Mouse (Mus musculus) cerebellum, adult 2 months (tissue): Measurements from ENCODE around the gene Inpp5f. TPM values are rescaled to one million over a fixed set of nuclear protein-coding genes. Genes with fewer than 3 reads are reported as not detected.

ENCODE experiments used
- DNase-seq, 2 experiments: peaks; one replicate each; pipeline ENCODE4 v3.0.0; 2021
- H3K27ac ChIP-seq: fragments of 200-500 bp; 2 replicates; pipeline ENCODE4 v1.5.1; 2012; ENCODE audit warnings: low read length, control low read depth, inconsistent platforms; ENCODE audit not compliant: insufficient read depth
- H3K27me3 ChIP-seq: fragments of 200-500 bp; 2 replicates; pipeline ENCODE4 v1.6.1; 2012; ENCODE audit warnings: inconsistent platforms, mild to moderate bottlenecking, low read length, moderate library complexity; ENCODE audit not compliant: control insufficient read depth, insufficient read depth
- H3K4me1 ChIP-seq: fragments of 200-500 bp; 2 replicates; pipeline ENCODE4 v1.6.1; 2011; ENCODE audit warnings: low read length; ENCODE audit not compliant: control insufficient read depth, insufficient read depth
- H3K4me3 ChIP-seq: fragments of 200-500 bp; replicated peaks from 2 replicates; pipeline ENCODE3; 2011; ENCODE audit warnings: mild to moderate bottlenecking, low read depth, low read length, control low read depth; ENCODE audit not compliant: insufficient read depth
- CTCF ChIP-seq: fragments of 200-500 bp; IDR thresholded peaks from 2 replicates; pipeline ENCODE4 v1.5.1; 2011; ENCODE audit warnings: low read depth, mild to moderate bottlenecking, control low read depth, low read length, moderate library complexity, borderline replicate concordance; ENCODE audit not compliant: insufficient read depth
- POLR2A ChIP-seq: fragments of 200-500 bp; IDR thresholded peaks from 2 replicates; pipeline ENCODE4 v1.6.1; 2011; ENCODE audit warnings: low read length, control low read depth, borderline replicate concordance; ENCODE audit not compliant: insufficient read depth
- WGBS: fragments of 180-500 bp; shearing (Covaris S2); methylation state at CpG from one replicate; pipeline ENCODE4 v1.1.7; 2018; 5-methylcytosine and 5-hydroxymethylcytosine counted together
- polyA plus RNA-seq: library from polyadenylated mRNA; depleted of rRNA; stranded (reverse); fragments of >200 nt; gene quantifications from 2 replicates; pipeline ENCODE4 v1.2.3, GENCODE M21; 2012

Gene Inpp5f
- polyA plus RNA-seq, 1 experiment: 104 TPM

DNA sequence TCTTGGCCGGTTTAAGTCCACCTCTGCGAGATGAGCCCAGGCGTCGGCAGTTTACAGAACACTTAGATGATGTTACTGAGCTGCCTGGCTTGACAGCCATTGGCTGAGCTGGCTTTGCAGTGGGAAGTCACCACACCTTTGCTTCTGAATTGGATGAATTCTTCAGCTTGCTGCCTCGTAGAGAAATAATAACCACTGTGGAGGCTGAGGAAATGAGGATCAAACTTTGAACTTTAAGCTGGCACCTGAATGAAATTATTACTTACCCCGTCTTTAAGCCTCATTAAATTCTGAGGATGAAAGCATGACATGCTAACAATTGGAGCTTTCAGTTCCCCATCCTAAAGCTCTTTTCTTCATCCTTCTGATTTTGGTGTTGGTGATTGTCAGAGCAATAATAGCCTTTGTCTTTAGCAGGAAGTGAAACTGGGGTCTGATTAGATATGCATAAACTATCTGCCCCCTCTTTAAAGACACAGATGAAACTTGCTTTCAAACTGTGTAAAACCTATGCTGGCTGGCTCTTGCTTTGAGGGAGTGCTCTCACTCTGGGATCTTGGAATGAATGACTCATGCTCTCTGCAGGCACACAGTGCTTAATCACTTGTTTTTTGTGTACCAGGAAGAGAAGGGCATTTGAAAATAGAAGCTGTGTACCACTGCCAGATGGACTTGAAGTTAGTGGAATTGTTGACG, 11.3 kb downstream of the Inpp5f start:
- Histone ChIP-seq H3K4me3 (no peak overlapping the region), H3K27ac (peak overlapping the region; percentile 81; the same call in 1 of the 2 replicates), H3K4me1 (peaks cover 18% of the 10 kb centered on the region), H3K27me3 (no peaks in the 10 kb centered on the region)
- WGBS: 33% methylated on average over 7 of the region's 7 CpGs
- DNase-seq: peak; percentile 56 to 91
- TF ChIP-seq CTCF: no peak
- TF ChIP-seq POLR2A: no peak

DNA sequence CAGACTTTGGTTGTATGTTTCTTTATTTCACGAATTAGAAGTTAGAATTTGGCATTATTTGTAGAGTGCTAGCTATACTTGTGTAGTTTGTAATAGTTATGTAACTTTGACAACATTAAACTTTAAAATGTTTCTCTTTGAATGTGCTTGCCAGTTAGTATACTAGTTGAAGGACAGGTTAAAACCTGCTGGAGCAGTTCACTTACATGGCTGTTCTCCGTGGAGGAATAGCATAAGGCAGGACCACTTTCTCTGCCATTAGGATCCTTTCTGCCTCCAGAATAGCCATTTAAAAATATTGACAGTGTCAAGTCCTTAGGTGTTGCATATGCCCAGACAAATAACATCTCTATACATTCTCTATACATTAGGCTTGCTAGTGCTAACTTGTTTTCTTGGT, 11.9 kb downstream of the Inpp5f start:
- Histone ChIP-seq H3K4me1 (peaks cover 18% of the 10 kb centered on the region), H3K27me3 (no peaks in the 10 kb centered on the region), H3K4me3 (no peak overlapping the region), H3K27ac (peak overlapping the region; percentile 17; the same call in 1 of the 2 replicates)
- TF ChIP-seq CTCF (no peak), POLR2A (no peak)
- DNase-seq: no peak
- WGBS: 24% methylated on average over 2 of the region's 2 CpGs

DNA sequence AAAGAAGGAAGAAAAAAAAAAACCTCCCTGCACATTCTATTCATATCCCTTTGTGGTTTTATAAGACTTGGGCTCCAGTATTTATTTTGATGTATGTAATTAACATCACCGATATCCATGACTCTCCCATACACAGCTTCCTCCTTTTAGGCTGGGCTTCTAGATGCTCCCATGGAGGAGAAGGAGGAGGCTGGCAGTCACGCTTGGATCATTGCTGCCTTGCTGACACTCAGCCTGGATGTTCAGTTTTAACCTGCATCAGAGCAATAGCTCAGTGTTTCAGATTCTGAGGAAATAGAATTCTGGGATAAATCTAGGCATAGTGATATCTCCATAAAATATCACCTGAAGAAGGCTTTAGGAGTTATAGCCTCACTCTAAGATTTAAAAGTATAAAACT, 14.3 kb downstream of the Inpp5f start:
- TF ChIP-seq CTCF (no peak), POLR2A (no peak)
- 89% methylated on average over 2 of the region's 2 CpGs for WGBS
- no peak for DNase-seq
- H3K4me1 ChIP-seq: peaks cover 18% of the 10 kb centered on the region
- no peak overlapping the region for H3K27ac ChIP-seq
- no peaks in the 10 kb centered on the region for H3K27me3 ChIP-seq
- no peak overlapping the region for H3K4me3 ChIP-seq

DNA sequence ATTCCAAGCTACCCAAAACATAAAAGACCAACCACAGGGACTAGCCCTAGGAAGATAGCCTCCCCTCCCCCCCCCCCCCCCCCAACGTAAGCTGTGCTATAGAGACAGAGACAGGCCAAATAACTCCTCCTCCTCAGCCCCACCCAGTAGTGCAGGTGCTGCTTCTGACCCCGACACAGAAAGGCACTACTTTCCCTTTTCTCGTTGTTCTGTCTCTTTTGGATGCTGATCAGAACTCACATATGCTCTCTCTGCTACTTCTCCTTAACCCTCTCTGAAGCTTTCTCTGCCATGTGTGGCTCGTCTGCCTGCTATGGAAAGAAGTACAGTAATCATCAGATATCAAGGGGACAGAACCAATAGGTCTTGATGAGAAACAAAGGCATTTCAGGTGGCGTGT, 15.5 kb downstream of the Inpp5f start:
- H3K27ac ChIP-seq: peak overlapping the region; percentile 64
- peaks cover 15% of the 10 kb centered on the region for H3K4me1 ChIP-seq
- WGBS: 30% methylated on average over 5 of the region's 5 CpGs
- no peak overlapping the region for H3K4me3 ChIP-seq
- no peak for TF ChIP-seq CTCF
- TF ChIP-seq POLR2A: no peak
- DNase-seq: peak in 1 of 2 experiments; percentile 38
- H3K27me3 ChIP-seq: no peaks in the 10 kb centered on the region

DNA sequence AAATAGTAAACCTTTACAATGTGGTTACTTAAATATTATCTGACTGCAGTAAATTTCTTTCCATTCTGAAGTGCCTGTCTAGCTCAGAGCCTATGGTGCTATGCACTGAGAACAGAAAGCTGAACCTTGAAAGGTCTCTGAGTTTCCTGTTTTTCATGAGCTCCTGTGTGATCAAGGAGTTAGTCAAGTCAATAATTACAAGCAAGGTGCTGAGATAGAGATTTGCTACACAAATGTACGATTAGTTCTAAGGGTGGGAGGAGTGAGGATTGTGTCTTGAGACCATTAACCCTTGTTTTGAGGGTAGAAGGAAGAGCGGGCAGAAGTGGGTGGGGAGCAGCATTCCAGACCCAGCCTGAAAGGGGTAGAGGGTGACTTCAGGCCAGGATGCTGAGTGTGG, 16.1 kb downstream of the Inpp5f start:
- H3K27ac ChIP-seq: no peak overlapping the region
- peaks cover 11% of the 10 kb centered on the region for H3K4me1 ChIP-seq
- no peak for DNase-seq
- WGBS: 88% methylated on average over 2 of the region's 2 CpGs
- TF ChIP-seq POLR2A: no peak
- TF ChIP-seq CTCF: no peak
- no peaks in the 10 kb centered on the region for H3K27me3 ChIP-seq
- no peak overlapping the region for H3K4me3 ChIP-seq

DNA sequence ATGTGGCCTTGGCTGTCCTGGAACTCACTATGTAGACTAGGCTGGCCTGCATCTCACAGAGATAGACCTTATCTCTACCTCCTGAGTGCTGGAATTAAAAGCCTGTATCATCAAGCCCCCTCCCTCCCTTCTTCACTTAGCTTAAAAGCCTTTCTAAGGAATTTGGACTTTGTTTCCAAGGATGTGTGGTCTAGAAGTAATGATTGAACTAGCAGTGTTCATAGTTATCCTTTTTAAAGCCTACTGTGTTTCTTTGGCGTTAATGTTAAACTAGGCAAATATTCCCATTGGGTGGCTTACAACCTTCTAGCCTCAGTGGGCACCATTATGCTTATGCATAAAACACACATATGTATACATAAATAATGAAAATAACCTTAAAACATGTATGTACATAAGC, 16.6 kb downstream of the Inpp5f start:
- Histone ChIP-seq H3K4me1 (peaks cover 9% of the 10 kb centered on the region), H3K4me3 (no peak overlapping the region), H3K27me3 (no peaks in the 10 kb centered on the region), H3K27ac (no peak overlapping the region)
- WGBS: 86% methylated on average over 1 of the region's 1 CpGs
- TF ChIP-seq POLR2A (no peak), CTCF (no peak)
- no peak for DNase-seq

DNA sequence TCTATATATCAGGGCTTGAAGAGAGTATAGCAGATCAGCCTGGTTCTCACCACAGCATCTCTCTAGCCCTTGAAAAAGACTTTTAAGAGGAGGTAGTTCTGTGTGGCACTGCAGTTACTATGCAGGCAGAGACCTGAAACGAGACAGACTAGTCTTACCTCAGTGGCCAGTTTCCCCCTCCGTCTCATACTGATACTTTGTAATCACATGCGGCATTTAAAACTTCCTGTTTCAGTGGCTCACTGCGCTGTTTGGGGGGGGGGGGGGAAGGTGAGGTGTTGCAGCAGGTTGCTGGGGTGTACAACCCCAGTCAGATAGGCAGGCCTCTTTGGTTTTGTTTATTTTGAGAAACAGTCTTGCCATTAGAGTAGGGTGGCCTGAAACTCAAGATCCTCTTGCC, 22.0 kb downstream of the Inpp5f start:
- H3K27me3 ChIP-seq: no peaks in the 10 kb centered on the region
- no peaks in the 10 kb centered on the region; the same call in 1 of the 2 replicates for H3K4me1 ChIP-seq
- no peak overlapping the region for H3K4me3 ChIP-seq
- WGBS: 93% methylated on average over 4 of the region's 4 CpGs
- no peak for TF ChIP-seq POLR2A
- no peak for TF ChIP-seq CTCF
- no peak overlapping the region for H3K27ac ChIP-seq
- DNase-seq: no peak

DNA sequence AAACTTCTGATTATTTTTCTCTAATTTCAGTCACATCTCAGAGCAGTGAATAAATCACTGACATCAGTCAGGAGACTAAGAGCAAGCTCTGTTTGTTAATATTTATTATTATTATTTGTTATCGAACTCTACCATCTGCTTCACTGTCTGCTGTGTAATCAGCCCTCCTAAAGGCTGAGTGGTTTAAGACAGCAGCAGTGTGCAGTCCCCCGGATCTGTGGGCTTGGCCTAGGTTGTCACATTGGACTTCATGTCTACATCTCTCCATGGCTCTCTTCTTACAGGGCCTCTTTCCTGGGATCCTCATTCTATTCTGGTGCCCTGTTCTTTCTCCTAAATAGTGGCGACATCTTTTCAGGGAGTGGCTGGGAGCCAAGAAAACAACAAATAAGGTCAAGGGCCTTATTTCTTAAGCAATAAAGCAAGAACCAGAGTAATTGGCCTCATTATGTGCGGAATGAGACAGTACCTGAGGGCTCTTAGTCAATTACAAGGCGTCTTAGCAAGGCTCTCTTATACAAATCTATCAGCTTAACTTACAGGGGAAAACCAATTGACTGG, 28.9 kb downstream of the Inpp5f start:
- no peak for TF ChIP-seq POLR2A
- TF ChIP-seq CTCF: no peak
- H3K27ac ChIP-seq: no peak overlapping the region
- peaks cover 4% of the 10 kb centered on the region for H3K4me1 ChIP-seq
- 72% methylated on average over 5 of the region's 5 CpGs for WGBS
- DNase-seq: no peak
- no peaks in the 10 kb centered on the region for H3K27me3 ChIP-seq
- no peak overlapping the region for H3K4me3 ChIP-seq
